Mouse (Mus musculus): ENCODE measurements around the gene Lrrfip1. TPM values are rescaled to one million over a fixed set of nuclear protein-coding genes. Genes with fewer than 3 reads are reported as not detected.

Gene Lrrfip1
- total RNA-seq, 1 experiment: 31.5 TPM

DNA sequence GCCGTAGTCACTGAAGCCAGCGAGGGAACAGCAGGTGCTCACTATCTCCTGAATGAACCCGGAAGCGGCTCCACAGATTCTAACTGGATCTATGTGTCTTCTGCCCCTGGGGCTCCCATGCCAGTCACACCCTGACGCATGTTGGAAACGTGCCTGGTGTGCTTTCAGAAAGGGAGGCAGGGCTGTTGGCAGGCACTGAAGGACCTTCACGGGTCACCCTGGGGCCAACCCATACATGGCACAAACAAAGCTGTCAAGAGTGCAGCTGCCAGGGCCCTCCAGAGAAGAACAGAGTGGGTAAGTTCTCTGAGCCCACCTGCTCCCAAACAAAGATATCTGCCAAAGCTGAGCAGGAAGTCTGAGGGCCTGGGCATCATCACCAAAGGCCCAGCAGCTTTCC lies 31.0 kb upstream of the Lrrfip1 start:
- in situ Hi-C loops (cut with MboI; ENCODE audit: low sequenced_read_pairs in 2 of 2, unreplicated experiment in 2 of 2): loop anchor here in 1 of 2 experiments (25.0 kb wide), 1 partner anchor 330 kb away; no protein-coding TSS in a partner anchor
- Histone ChIP-seq H3K36me3 (ENCODE audit: control insufficient read depth, insufficient read depth, low read length, poor library complexity, severe bottlenecking) (no peaks in the 10 kb centered on the region), H3K4me1 (ENCODE audit: control insufficient read depth in 2 of 2, insufficient read depth in 2 of 2, low read length in 2 of 2, poor library complexity in 1 of 2) (peaks cover 0 to 5% of the 10 kb centered on the region in 2 experiments; a peak in 1 of 4 replicates), H3K4me3 (ENCODE audit: insufficient read depth in 1 of 2, low read depth in 1 of 2, low read length in 2 of 2, poor library complexity in 1 of 2, severe bottlenecking in 1 of 2) (no peak overlapping the region), H3K27ac (ENCODE audit: insufficient read depth, low read depth, low read length, poor library complexity, severe bottlenecking) (no peak overlapping the region), H3K9me3 (ENCODE audit: control insufficient read depth, insufficient read depth, low read depth, low read length) (no peaks in the 10 kb centered on the region), H3K9ac (ENCODE audit: insufficient read depth, low read depth, low read length, poor library complexity, severe bottlenecking) (no peak overlapping the region)
- TF ChIP-seq ZNF384 (IDR thresholded peaks at IDR 0.05; ENCODE audit: low read depth, low read length) (no peak), HCFC1 (IDR thresholded peaks at IDR 0.05; ENCODE audit: borderline replicate concordance, insufficient read depth, low read length) (no peak), CHD2 (IDR thresholded peaks at IDR 0.05; ENCODE audit: low read depth, low read length) (no peak), ZC3H11A (IDR thresholded peaks at IDR 0.05; ENCODE audit: borderline replicate concordance, low read depth, low read length) (no peak), MAFK (IDR thresholded peaks at IDR 0.05; ENCODE audit: insufficient read depth, low read depth, low read length) (no peak)
- DNase-seq (ENCODE audit: low read depth, low spot score): no peak

DNA sequence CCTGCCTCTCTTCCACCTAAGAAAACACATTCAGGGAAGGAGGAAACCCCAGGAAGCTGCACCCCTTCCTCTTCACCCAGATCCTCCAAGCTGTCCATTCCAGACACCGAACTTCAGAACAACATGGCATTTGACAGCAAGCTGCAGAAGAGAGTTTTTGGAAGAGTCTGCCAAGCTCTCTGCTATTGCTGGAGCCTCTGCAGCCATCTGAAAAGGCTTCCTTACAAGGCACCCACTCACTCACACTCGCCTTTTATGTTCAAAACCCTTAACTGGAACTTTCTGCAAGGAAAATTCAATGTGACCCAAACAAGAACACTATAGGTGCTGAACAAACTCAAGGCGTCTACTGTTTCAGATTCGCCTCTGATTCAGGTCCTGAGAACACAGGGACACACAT lies 29.9 kb upstream of the Lrrfip1 start:
- in situ Hi-C loops (cut with MboI; ENCODE audit: low sequenced_read_pairs in 2 of 2, unreplicated experiment in 2 of 2): loop anchor here in 1 of 2 experiments (25.0 kb wide), 1 partner anchor 331 kb away; no protein-coding TSS in a partner anchor
- TF ChIP-seq MAFK (IDR thresholded peaks at IDR 0.05; ENCODE audit: insufficient read depth, low read depth, low read length) (no peak), CHD2 (IDR thresholded peaks at IDR 0.05; ENCODE audit: low read depth, low read length) (no peak)
- Histone ChIP-seq H3K36me3 (ENCODE audit: control insufficient read depth, insufficient read depth, low read length, poor library complexity, severe bottlenecking) (no peaks in the 10 kb centered on the region), H3K4me3 (ENCODE audit: insufficient read depth in 1 of 2, low read depth in 1 of 2, low read length in 2 of 2, poor library complexity in 1 of 2, severe bottlenecking in 1 of 2) (no peak overlapping the region), H3K9ac (ENCODE audit: insufficient read depth, low read depth, low read length, poor library complexity, severe bottlenecking) (no peak overlapping the region), H3K4me1 (ENCODE audit: control insufficient read depth in 2 of 2, insufficient read depth in 2 of 2, low read length in 2 of 2, poor library complexity in 1 of 2) (peaks cover 0 to 5% of the 10 kb centered on the region in 2 experiments; a peak in 1 of 4 replicates), H3K9me3 (ENCODE audit: control insufficient read depth, insufficient read depth, low read depth, low read length) (no peaks in the 10 kb centered on the region), H3K27ac (ENCODE audit: insufficient read depth, low read depth, low read length, poor library complexity, severe bottlenecking) (no peak overlapping the region)
- DNase-seq (ENCODE audit: low read depth, low spot score): no peak

DNA sequence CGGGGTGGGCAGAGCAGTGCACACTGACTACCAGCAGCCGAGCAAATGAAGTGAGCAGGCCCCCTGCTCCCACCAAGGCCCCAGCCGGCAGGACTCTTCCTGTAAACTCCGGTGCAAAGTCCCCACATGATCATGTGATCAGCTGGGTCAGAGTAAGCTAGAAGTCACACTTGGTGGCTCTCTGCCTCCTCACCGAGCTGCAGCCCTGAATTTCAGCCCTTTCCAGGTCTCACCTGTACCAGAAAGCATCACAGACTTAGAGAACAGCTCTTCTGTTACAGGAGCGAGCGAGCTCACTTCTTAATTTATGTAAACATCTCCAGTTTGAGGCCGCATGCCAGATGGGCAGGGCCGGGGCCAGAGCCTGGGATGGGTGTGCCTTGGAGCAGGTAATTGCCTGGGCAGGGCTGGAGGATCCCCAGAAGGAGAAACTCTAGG lies 29.2 kb upstream of the Lrrfip1 start, which contains the start of gene Rab17:
Gene Rab17, minus strand, starts transcription at position 315 of the 438 bp plus-strand sequence.
- no peak within 1 kb of the TSS for H3K4me3 ChIP-seq (ENCODE audit: insufficient read depth in 1 of 2, low read depth in 1 of 2, low read length in 2 of 2, poor library complexity in 1 of 2, severe bottlenecking in 1 of 2)
- no peak for TF ChIP-seq MAFK (IDR thresholded peaks at IDR 0.05; ENCODE audit: insufficient read depth, low read depth, low read length)
- no peak for TF ChIP-seq ZNF384 (IDR thresholded peaks at IDR 0.05; ENCODE audit: low read depth, low read length)
- no peak for TF ChIP-seq CHD2 (IDR thresholded peaks at IDR 0.05; ENCODE audit: low read depth, low read length)
- no peaks in the 10 kb centered on the region for H3K9me3 ChIP-seq (ENCODE audit: control insufficient read depth, insufficient read depth, low read depth, low read length)
- H3K27ac ChIP-seq (ENCODE audit: insufficient read depth, low read depth, low read length, poor library complexity, severe bottlenecking): no peak within 1 kb of the TSS
- no peak within 1 kb of the TSS for H3K9ac ChIP-seq (ENCODE audit: insufficient read depth, low read depth, low read length, poor library complexity, severe bottlenecking)
- in situ Hi-C loops (cut with MboI; ENCODE audit: low sequenced_read_pairs in 2 of 2, unreplicated experiment in 2 of 2): loop anchor here in 1 of 2 experiments (25.0 kb wide), 1 partner anchor 332 kb away; no protein-coding TSS in a partner anchor
- H3K4me1 ChIP-seq (ENCODE audit: control insufficient read depth in 2 of 2, insufficient read depth in 2 of 2, low read length in 2 of 2, poor library complexity in 1 of 2): peaks cover 0 to 5% of the 10 kb centered on the region in 2 experiments; a peak in 1 of 4 replicates
- no peaks in the 10 kb centered on the region for H3K36me3 ChIP-seq (ENCODE audit: control insufficient read depth, insufficient read depth, low read length, poor library complexity, severe bottlenecking)
- DNase-seq (ENCODE audit: low read depth, low spot score): no peak

DNA sequence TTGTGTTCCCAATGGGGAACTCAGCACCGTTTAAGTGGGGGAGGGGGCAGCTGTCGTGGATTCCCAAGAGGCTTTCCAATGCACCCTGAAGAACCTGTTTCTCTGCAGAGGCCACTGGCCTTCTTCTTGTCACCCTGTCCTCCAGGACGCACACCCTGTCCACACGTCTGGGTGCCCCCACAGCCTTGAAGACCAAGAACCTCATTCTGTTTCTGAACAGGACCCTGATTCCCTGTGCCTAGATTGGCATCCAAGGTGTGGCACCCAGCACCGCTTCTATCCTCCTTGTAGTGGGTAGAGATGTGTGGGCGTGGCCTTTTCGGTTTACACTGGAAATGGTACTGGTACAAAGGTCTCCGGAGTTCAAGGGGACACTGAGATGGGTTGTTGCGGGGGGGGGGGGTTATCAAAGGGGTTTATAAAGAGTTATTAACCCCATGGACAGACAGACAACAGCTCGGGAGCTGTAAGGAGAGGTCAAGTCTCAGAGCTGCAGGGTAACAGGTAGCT lies 28.6 kb upstream of the Lrrfip1 start:
- Histone ChIP-seq H3K9me3 (ENCODE audit: control insufficient read depth, insufficient read depth, low read depth, low read length) (no peaks in the 10 kb centered on the region), H3K36me3 (ENCODE audit: control insufficient read depth, insufficient read depth, low read length, poor library complexity, severe bottlenecking) (no peaks in the 10 kb centered on the region), H3K4me1 (ENCODE audit: control insufficient read depth in 2 of 2, insufficient read depth in 2 of 2, low read length in 2 of 2, poor library complexity in 1 of 2) (peaks cover 0 to 5% of the 10 kb centered on the region in 2 experiments; a peak in 1 of 4 replicates), H3K27ac (ENCODE audit: insufficient read depth, low read depth, low read length, poor library complexity, severe bottlenecking) (no peak overlapping the region), H3K4me3 (ENCODE audit: insufficient read depth in 1 of 2, low read depth in 1 of 2, low read length in 2 of 2, poor library complexity in 1 of 2, severe bottlenecking in 1 of 2) (no peak overlapping the region), H3K9ac (ENCODE audit: insufficient read depth, low read depth, low read length, poor library complexity, severe bottlenecking) (no peak overlapping the region)
- no peak for TF ChIP-seq ZC3H11A (IDR thresholded peaks at IDR 0.05; ENCODE audit: borderline replicate concordance, low read depth, low read length)
- TF ChIP-seq ZNF384 (IDR thresholded peaks at IDR 0.05; ENCODE audit: low read depth, low read length): no peak
- no peak for TF ChIP-seq CHD2 (IDR thresholded peaks at IDR 0.05; ENCODE audit: low read depth, low read length)
- TF ChIP-seq HCFC1 (IDR thresholded peaks at IDR 0.05; ENCODE audit: borderline replicate concordance, insufficient read depth, low read length): no peak
- TF ChIP-seq MAFK (IDR thresholded peaks at IDR 0.05; ENCODE audit: insufficient read depth, low read depth, low read length): no peak
- DNase-seq (ENCODE audit: low read depth, low spot score): no peak
- in situ Hi-C loops (cut with MboI; ENCODE audit: low sequenced_read_pairs in 2 of 2, unreplicated experiment in 2 of 2): loop anchor here (10.0 to 25.0 kb wide), 2 partner anchors 135 to 333 kb away; no protein-coding TSS in a partner anchor

Measured in ES-E14 (cell line).